Mouse (Mus musculus) ES-CJ7 (cell line): ENCODE data around the gene Sdk2.

Experiments used
- DNase-seq: peaks from one replicate; pipeline ENCODE4 v3.0.0; 2011; ENCODE audit warnings: low read depth, low spot score

Gene Sdk2

DNA sequence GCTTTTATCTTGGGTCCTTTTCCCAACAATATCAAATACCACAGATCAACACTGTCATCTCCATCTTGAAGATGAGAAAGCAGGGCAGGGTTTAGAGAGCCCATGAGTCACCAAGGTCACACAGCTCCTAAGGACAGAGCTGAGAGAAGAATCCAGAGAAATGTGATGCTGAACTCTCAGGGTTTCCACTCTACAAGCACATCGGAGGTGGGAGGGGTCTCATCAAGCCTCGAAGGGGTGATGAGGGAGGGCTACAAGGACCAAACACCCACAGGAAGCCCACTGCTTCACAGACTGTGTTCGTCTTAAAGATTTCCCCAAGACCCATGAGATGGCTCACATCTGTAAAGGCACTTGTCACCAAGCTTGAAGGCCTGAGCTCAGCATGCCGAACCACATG is 320.9 kb downstream of the Sdk2 start:
- no peak for DNase-seq

DNA sequence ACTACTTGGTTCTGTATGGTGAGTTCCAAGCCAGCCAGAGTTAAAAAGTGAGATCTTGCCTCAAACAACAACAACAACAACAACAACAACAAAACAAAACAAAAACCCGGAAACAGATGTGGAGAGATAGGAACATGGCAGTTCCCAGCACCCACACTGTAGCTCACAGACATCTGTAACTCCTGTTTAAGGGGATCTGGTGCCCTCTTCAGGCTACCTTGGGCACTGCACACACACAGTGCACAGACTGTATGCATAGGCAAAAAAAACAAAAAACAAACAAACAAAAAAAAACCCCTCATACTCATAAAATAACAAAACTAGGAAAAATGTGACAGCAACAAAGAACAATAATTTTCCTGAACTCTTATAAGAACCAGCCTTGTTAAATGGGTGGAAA is 323.8 kb downstream of the Sdk2 start:
- DNase-seq, result peak; percentile 66

DNA sequence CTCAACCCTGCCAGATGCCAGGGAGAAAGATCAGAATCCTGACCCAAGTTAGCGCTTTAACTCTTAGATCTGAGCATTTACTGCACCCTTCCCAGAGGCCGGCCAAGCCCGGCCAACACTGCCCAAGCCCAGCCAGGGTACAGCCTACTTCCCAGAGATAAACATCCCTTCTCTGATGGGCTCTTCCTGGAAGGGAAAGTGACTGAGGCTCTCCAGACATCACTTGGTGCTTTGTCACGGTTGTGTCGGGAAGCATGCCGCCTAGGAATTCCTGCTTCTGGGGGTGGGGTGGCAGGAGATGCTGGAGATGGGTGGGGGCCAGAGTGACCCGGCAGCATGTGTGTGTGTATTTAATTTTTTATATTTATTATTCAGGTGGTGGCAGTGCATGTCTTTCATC is 326.7 kb downstream of the Sdk2 start:
- DNase-seq, result no peak

DNA sequence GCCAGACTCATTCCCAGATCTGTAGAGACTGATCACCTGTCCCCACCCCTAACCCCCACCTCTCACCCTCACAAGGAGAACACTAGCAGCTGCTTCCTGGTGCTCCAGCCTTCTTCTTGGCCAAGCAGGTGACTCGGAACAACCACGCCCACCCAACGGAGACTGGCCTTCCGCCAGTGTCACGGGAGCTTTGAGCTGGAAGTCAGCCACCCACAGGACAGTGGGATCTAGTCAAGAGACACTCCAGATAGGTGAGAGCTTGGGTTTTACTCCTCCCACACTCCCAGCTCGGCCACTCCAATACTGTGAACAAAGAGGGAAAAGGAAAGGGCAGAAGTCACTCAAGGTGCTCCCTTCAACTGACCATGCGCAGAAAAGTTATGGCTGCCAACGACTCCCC is 327.6 kb downstream of the Sdk2 start:
- DNase-seq, result peak; percentile 27

DNA sequence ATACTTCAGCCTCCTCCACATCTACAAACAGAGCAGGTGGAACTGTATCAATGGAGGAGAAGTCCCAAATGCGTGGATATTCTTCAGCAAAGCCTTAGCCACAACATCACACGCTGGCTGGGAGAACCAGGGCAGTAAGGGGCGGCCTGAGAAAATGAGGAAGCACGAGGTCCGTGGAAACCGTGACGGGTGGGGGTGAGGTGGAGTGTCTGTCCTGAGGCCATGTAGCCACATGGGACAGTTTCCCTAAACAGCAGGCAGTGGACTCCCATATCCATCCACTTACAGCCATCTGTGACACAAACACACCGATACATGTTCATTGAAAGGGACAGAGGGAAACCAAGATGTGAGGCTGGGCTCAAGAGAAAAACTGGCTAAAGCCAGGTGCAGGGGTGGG is 328.9 kb downstream of the Sdk2 start:
- peak; percentile 34 for DNase-seq

DNA sequence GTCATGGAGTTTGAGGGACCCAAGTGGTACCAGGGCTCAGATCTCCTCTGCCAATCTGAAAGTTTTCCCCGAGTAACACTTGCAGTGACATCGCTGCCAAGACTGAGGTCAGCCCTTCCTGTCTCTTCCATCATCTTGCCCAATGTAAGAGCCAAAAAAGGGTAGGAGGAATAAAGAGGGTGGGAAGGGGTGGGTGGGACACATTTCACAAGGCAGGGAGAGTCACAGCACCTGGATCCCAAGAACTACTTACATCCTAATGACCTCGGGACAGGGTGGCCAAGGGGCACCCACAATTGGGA is 329.3 kb downstream of the Sdk2 start:
- DNase-seq, result no peak

DNA sequence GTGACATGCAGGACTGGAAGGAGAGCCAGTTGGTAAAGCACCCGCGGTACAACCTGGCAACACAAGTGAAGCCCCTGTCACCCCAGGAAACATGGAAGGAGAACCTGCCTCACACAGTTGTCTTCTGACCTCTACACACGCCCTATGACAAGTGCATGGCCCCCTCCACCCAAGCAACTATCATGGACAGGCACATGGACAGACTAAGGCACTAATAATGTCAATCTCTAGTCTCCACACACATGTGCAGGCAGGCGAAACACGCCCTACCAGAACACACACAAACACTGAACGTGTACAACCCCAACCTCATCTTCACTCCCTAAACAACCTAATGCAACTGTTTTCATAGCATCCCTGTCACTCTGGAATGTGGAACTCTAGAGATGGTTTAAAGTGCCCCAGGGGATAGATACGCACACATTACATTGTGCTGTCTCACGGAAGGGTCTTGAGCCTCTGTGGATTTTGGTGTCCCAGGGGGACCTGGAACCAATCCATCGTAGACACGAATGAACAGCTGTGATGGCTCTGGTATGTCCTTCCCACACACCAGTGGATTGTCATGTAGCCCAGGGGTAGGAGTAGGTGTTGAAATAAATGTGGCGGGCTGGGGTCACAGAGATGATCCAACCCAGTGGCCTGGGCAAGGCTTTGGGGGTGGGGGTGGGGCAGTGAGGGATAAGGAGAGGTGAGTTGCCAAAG is 329.8 kb downstream of the Sdk2 start:
- no peak for DNase-seq

DNA sequence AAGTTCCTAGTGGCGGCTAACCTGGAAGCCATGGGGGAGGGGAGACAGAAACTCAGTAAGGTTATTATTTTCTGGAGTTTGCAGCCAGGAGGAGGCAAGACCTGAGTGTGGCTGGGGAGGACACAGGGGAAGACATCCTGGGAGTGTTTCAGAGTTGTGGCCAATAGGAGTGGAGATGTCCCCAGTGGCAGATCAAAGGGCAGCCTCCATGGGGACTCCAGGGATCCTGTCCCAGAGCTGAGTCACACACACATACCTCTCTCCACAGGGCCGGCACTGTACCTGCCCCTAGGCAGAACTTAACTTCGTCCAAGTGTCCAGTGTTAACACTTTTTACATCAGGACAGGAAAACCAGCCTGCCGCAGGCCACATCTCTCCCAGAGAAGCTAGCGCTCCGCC is 331.7 kb downstream of the Sdk2 start:
- DNase-seq, result no peak

DNA sequence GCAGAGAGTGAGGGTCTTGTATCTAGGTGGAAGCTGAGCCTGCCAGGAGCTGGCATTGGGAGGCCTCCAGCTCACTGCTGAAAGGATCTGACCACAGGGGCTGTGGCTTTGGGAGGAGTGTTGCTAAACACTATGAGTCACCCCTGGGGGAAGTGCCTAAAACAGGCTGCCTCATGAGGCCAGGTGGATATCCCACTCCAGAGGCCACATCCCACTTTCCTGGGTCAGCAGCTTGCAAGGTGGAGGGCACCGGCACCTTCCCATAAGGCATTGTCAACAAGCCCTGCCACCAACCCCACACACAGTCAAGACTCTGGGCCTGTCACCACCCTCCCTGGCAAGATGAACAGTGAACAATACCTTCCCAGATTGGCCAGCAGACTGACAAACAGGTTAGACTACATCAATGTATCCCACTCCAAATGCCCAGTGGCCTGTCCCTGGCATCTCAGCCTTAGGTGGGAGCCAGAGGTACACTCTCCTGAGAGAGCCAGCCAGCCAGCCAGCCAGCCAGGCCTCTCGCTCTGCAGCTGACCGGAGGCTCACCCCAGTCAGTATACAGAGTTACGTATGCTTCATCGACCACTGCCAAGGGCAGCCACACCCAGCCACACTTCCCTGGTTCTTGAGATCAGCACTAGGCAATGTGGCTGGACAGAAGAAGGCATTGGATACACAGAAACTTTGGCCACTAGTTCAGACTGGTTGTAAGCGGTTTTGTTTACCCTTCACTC is 333.0 kb downstream of the Sdk2 start:
- DNase-seq, result peak; percentile 79

DNA sequence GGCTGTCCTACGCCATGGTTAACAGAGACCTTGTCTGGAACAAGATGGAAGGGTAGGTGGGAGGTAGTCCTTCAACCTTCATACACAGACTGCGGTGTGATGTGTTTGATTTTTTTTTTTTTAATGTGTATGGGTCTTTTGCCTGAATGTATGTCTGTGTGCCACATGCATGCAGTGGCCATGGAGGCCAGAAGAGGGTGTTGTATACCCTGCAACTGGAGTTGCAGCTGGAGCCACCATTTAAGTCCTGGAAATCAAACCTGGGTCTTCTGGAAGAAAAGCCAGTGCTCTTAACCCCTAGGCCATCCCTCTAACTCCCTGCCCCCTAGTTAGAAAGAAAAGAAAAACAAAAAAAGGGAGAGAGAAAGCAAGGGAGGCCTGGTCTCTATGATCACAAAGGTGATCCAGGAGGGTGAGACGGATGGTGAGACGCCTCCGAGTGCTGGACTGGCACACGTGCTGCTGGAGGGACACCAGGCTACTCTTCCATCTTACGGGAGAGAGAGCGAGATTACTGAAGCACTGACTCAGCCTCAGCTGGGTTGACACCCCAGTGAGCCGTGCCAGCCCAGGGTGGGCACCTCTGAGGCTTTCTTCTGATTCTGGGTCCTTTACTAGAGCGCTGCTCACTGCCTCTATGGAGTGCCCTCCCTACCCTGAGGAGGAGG is 334.8 kb downstream of the Sdk2 start:
- no peak for DNase-seq

DNA sequence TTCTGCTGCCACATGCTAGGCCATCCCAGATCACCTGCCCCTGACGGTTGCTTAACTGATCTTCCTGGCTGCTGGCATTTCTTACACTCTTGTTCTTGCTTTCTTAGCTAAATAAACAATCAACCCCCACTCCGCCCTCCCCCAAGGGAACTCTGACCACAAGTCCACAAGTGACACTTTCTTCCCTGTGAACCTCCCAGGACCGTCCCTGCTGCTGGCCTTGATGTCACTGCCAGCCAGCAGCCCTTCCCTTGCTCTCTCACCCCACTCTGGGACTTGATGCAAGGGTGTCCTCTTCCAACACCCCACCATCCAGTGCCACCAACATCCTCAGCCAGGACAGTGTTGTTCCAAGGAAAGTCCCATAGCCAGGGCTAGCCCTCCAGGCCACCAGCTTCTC is 336.0 kb downstream of the Sdk2 start:
- DNase-seq, result no peak

DNA sequence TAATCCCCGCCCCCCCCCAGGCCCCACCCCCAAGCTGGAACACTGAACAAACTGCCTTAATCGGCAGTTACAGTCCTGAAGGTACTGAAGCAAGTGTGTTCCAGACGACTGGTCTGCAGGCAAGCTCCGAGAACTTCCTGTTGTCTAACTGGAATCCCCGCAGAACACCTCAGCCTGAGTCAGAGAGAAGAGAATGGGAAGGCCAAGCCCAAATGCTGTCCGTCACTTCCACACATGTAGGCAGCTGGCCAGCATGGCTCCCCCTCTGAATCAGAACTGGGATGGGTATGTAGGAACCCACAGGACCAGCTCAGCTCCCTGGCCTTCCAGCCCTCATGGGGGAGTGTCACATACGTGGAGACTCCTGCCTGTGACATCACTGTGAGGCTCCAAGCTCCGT is 336.9 kb downstream of the Sdk2 start:
- no peak for DNase-seq

DNA sequence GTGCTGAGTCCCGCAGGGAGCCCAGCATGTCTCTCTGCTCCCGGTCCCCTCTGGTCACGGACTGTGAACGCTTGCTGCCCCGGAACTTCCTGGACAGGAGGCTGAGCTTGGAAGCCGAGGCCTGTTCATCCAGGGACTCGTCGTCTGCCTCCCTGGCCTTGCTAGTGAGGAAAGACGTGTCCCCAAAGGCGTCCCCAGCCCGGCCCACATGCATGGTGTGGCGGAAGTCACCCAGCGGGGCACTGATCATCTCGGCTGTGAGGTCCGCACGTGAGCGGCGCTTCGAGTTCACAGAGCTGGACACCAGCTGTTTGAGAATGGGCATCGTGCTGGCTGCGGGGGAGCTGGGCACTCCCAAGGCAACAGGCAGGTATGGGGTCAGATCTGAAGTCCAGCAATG is 337.6 kb downstream of the Sdk2 start:
- DNase-seq, result no peak

DNA sequence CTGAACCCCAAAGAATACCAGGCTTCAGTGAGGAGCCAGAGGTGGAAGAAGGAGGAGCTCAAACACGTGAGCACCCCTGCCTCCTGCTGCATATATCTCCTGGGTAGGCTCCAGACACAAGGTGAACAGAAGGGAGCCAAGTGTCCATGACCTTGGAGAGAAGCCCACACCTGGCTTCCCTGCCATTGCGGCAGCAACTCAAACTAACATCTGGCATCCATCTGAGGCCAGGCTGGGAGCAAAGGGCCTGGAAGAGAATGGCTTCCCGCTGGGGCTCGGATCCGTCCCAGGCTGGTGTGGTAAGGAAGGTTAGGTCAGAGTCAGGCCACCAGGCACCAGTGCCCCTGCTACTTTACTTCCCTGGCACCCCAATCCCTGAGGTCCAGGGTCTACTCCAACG is 338.9 kb downstream of the Sdk2 start:
- no peak for DNase-seq

DNA sequence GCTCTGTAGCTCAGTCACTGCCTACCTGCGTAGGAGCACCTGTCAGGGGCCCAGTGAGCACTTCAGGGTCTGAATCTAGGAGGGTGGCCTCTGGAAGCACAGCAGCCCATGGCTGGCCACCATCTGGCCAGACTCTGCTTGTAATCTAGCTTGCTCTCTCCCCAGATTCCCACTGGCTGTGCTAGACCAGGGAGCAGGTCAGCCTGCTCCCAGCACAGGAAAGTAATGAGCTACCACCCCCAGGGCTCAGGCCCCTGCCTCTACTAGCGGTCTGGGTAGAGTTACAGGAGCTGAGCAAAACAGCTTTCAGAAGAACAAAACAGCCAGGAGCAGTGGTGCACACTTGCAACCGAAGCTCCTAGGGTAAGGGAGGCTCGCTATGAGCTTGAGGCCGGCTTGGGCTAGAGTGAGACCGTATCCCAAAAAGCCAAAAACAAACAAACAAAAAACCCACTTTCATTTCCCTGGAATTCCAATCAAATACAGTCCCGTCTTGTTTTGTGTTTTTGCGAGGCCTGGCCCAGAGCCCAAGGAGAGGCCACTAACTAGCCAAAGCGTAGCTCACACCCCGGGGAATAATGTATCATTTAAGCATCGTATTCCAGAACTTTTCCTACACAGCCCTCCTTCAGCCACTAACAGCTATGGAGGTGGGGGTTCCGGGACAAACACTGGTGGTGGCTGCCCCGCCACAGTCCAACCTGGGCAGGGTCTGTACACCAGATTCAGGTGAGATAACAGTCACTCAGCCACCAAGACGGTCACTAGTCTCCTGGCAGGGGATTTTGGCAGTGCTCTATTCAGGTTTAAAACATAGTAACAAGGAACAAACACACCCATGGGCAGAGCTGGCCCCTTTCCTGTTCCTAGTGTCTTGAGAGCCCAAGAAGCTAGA is 339.6 kb downstream of the Sdk2 start:
- DNase-seq, result no peak
